Mouse (Mus musculus): ENCODE data around the gene Olfr481. TPM values are rescaled to one million over a fixed set of nuclear protein-coding genes. Genes with fewer than 3 reads are reported as not detected.

Olfr481 gene
- polyA plus RNA-seq (2014; fragmentation: Illumina TruSeq; extraction: RNeasy Lipid Tissue Mini Kit (QIAGEN cat#74804); ENCODE audit: low read depth, low replicate concordance), result not detected

DNA sequence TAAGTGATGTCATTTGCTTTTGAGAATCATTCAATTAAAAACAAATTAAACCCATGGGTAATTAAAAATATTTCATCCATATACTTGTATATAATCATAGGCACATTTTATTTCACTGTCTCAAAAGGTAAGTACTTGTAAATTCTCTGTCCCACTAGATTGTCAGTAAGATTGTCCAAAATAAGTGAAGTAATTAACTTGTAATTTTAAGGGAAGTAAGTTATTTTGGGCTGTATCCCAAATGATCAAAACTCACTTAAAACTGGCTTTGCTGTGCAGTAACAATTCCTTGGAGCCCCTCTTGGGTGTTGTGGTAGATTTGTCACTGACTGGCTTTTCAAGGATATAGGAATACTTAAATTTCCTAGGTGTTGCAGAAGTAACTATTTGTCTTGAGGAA lies at the start of gene Olfr481:
Olfr481 (plus strand) TSS at position 301 of the 400 bp plus-strand sequence.

DNA sequence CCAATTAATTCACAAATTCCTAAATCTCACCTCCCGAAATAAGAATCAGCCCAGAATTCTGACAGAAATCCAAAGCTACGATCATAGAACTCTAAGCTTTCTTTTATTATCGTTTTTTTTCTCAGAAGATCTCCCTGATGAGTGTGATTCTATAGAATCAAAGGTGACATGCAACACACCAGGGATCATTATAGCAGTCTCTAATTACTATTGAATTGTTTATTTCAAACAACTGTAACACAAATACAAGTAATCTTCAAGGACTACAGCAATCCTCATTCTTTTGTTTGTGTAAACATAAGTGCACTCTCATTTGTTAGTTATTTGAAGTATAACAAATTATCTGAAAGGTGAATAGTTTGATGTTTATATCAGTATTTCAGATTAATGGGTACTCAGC lies 45.8 kb upstream of the Olfr481 start, which contains the start of gene Olfr478:
Olfr478 (minus strand) TSS at position 101 of the 400 bp plus-strand sequence.

DNA sequence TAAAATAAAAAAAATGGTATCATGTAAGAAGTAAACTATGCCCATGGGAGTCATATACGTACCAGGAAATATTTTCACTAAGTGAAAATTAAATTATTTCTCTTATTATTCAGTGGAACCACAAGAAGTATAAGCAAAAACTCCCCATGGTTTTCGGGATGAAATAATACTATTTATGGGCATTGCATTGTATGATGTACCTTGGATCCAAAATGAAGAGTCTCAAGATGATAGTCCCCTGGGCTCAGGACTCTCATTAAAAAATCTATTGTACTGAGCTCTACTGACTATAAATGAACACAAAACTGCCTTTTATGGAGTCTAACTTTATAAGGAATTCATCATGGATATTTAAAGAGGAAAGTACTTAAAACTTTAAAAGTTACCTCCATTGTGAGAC lies 29.3 kb upstream of the Olfr481 start, which contains the start of gene Olfr479:
Olfr479 (plus strand) TSS at position 301 of the 400 bp plus-strand sequence.

DNA sequence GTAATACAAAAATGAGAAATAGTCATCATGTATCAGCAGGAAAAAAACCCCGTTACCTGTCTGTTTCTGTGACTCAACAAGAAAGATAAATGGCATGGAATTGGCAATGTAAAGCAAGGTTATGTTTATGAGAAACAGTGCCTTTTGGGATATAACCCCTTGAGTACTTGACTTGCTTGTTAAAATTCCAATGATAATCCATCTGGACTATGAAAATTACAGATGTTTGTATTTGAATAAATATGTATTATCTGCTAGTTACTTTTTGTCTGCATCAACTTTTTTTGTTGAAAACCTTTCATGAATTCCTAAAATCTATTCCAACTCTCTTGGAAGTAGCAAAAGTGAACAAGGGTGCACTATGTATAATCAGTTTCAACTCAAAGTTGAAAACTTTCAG lies 12.4 kb upstream of the Olfr481 start, which contains the start of gene Olfr480:
Olfr480 (minus strand) TSS at position 101 of the 400 bp plus-strand sequence.

DNA sequence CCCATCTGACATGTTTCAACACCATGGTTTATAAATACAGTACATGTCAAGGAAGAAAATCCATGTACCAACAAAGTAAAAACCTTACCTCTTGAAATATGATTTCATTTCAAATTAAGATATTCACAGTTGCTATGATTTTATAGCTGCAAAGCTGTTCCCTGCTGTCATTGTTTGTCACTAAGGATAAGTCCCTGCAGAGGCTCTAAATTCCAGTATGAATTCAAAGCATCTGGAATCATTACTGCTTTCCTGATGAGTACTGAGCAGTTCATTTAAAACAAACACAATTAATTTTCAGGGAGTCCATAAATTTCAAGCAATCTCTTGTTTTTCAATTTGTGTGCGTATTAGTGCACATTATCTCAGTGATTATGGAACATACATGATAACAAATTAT lies 17.8 kb downstream of the Olfr481 start, which contains the start of gene Olfr482:
Olfr482 (minus strand) TSS at position 101 of the 400 bp plus-strand sequence.

DNA sequence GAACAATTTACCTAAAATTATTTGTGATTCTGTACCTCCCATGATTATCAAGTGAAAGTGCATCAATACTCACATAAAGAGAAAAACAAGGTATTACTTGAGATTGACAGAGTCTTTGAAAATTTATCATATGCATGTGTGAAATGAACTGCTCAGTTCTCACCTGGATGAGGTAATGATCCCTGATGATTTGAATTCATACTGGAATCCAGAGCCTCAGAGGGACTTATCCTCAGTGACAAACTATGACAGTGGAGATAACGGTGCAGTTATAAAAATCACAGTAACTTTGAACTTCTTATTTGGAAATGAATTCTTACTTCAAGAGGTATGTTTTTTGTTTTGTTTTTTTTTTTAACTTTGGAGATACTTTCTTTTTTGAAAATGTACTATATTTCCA lies 20.9 kb downstream of the Olfr481 start, which contains the start of gene Olfr483:
Olfr483 (plus strand) TSS at position 301 of the 400 bp plus-strand sequence.

DNA sequence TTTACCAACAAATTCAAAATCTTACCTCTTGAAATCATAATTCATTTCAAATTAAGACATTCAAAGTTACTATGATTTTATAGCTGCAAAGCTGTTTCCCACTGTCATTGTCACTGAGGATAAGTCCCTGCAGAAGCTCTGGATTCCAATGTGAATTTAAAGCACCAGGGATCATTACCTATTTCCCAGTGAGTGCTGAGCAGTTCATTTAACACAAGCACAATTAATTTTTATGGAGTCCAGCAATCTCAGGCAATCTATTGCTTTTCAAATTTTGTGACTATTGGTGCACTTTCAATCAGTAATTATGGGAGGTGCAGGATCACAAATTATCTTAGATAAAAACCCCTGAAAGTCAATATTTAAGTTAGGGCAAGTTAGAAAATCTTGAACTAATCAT lies 47.7 kb downstream of the Olfr481 start, which contains the start of gene Olfr484:
Olfr484 (minus strand) TSS at position 101 of the 400 bp plus-strand sequence.

Other genes with a start within 250 kb of the Olfr481 start
- gene Olfr470, start 232.4 kb upstream of the Olfr481 start, polyA plus RNA-seq (2014; fragmentation: Illumina TruSeq; extraction: RNeasy Lipid Tissue Mini Kit (QIAGEN cat#74804); ENCODE audit: low read depth, low replicate concordance), result not detected
- not detected for gene Olfr472, start 182.0 kb upstream of the Olfr481 start, polyA plus RNA-seq (2014; fragmentation: Illumina TruSeq; extraction: RNeasy Lipid Tissue Mini Kit (QIAGEN cat#74804); ENCODE audit: low read depth, low replicate concordance)
- not detected for gene Olfr473, start 149.4 kb upstream of the Olfr481 start, polyA plus RNA-seq (2014; fragmentation: Illumina TruSeq; extraction: RNeasy Lipid Tissue Mini Kit (QIAGEN cat#74804); ENCODE audit: low read depth, low replicate concordance)
- gene Olfr474, start 125.2 kb upstream of the Olfr481 start, polyA plus RNA-seq (2014; fragmentation: Illumina TruSeq; extraction: RNeasy Lipid Tissue Mini Kit (QIAGEN cat#74804); ENCODE audit: low read depth, low replicate concordance), result not detected
- not detected for gene Olfr476, start 115.1 kb upstream of the Olfr481 start, polyA plus RNA-seq (2014; fragmentation: Illumina TruSeq; extraction: RNeasy Lipid Tissue Mini Kit (QIAGEN cat#74804); ENCODE audit: low read depth, low replicate concordance)
- gene Olfr477, start 93.2 kb upstream of the Olfr481 start, polyA plus RNA-seq (2014; fragmentation: Illumina TruSeq; extraction: RNeasy Lipid Tissue Mini Kit (QIAGEN cat#74804); ENCODE audit: low read depth, low replicate concordance), result not detected
- gene Olfr478, start 45.9 kb upstream of the Olfr481 start, polyA plus RNA-seq (2014; fragmentation: Illumina TruSeq; extraction: RNeasy Lipid Tissue Mini Kit (QIAGEN cat#74804); ENCODE audit: low read depth, low replicate concordance), result not detected
- gene Olfr479, start 29.2 kb upstream of the Olfr481 start, polyA plus RNA-seq (2014; fragmentation: Illumina TruSeq; extraction: RNeasy Lipid Tissue Mini Kit (QIAGEN cat#74804); ENCODE audit: low read depth, low replicate concordance), result not detected
- not detected for gene Olfr480, start 12.5 kb upstream of the Olfr481 start, polyA plus RNA-seq (2014; fragmentation: Illumina TruSeq; extraction: RNeasy Lipid Tissue Mini Kit (QIAGEN cat#74804); ENCODE audit: low read depth, low replicate concordance)
- gene Olfr482, start 17.7 kb downstream of the Olfr481 start, polyA plus RNA-seq (2014; fragmentation: Illumina TruSeq; extraction: RNeasy Lipid Tissue Mini Kit (QIAGEN cat#74804); ENCODE audit: low read depth, low replicate concordance), result not detected
- not detected for gene Olfr483, start 21.0 kb downstream of the Olfr481 start, polyA plus RNA-seq (2014; fragmentation: Illumina TruSeq; extraction: RNeasy Lipid Tissue Mini Kit (QIAGEN cat#74804); ENCODE audit: low read depth, low replicate concordance)
- gene Olfr484, start 47.6 kb downstream of the Olfr481 start, polyA plus RNA-seq (2014; fragmentation: Illumina TruSeq; extraction: RNeasy Lipid Tissue Mini Kit (QIAGEN cat#74804); ENCODE audit: low read depth, low replicate concordance), result not detected
- gene Olfr485, start 80.0 kb downstream of the Olfr481 start, polyA plus RNA-seq (2014; fragmentation: Illumina TruSeq; extraction: RNeasy Lipid Tissue Mini Kit (QIAGEN cat#74804); ENCODE audit: low read depth, low replicate concordance), result not detected
- not detected for gene Olfr486, start 92.9 kb downstream of the Olfr481 start, polyA plus RNA-seq (2014; fragmentation: Illumina TruSeq; extraction: RNeasy Lipid Tissue Mini Kit (QIAGEN cat#74804); ENCODE audit: low read depth, low replicate concordance)
- gene Olfr487, start 134.8 kb downstream of the Olfr481 start, polyA plus RNA-seq (2014; fragmentation: Illumina TruSeq; extraction: RNeasy Lipid Tissue Mini Kit (QIAGEN cat#74804); ENCODE audit: low read depth, low replicate concordance), result not detected
- not detected for gene Olfr488, start 178.5 kb downstream of the Olfr481 start, polyA plus RNA-seq (2014; fragmentation: Illumina TruSeq; extraction: RNeasy Lipid Tissue Mini Kit (QIAGEN cat#74804); ENCODE audit: low read depth, low replicate concordance)
- gene Olfr490, start 209.1 kb downstream of the Olfr481 start, polyA plus RNA-seq (2014; fragmentation: Illumina TruSeq; extraction: RNeasy Lipid Tissue Mini Kit (QIAGEN cat#74804); ENCODE audit: low read depth, low replicate concordance), result not detected
- gene Olfr491, start 233.6 kb downstream of the Olfr481 start, polyA plus RNA-seq (2014; fragmentation: Illumina TruSeq; extraction: RNeasy Lipid Tissue Mini Kit (QIAGEN cat#74804); ENCODE audit: low read depth, low replicate concordance), result not detected
- not detected for gene Olfr492, start 243.8 kb downstream of the Olfr481 start, polyA plus RNA-seq (2014; fragmentation: Illumina TruSeq; extraction: RNeasy Lipid Tissue Mini Kit (QIAGEN cat#74804); ENCODE audit: low read depth, low replicate concordance)